Comparison of ENCODE assay signal across 18 mouse cellular contexts in genomic region chr12:12715528-12715927, GRCm38 (mm10).
DNase-seq lines count a peak whose midpoint lies in the region; ATAC-seq lines count a peak whose summit lies in the region.
"Had no signal": no experiment of that assay in that cellular context is flagged by ENCODE, and none has a peak within 500 bp of the region (broad histone marks: within the 10 kb centered on the region; RNA-seq: fewer than 3 reads in every experiment).

No protein-coding gene starts in this region.

- no peak overlapping the region for H3K4me2 ChIP-seq in forebrain, embryonic 13.5 days
- no peak overlapping the region for H3K4me2 ChIP-seq in forebrain, embryonic 11.5 days (ENCODE audit: low read depth, low read length, severe bottlenecking)
- H3K4me2 ChIP-seq in heart, embryonic 12.5 days, result no peak overlapping the region
- H3K4me2 ChIP-seq: heart, embryonic 15.5 days; hindbrain, embryonic 12.5 days; lung, embryonic 14.5 days had no signal

- intact Hi-C loops in left cerebral cortex, postnatal 25 days (cut with DNase I), result loop anchor here (5.0 kb wide), 1 partner anchor 227 kb away; the partner anchor contains the start of gene Mycn
- intact Hi-C loops in left cerebral cortex, postnatal 4 days (cut with DNase I), result no loop called here

- no peak for DNase-seq in forebrain, embryonic 11.5 days (ENCODE audit: low spot score)
- peak; percentile 20 to 42 for DNase-seq in left cerebral cortex, postnatal 25 days (ENCODE audit: low spot score in 2 of 2)
- no peak for DNase-seq in left cerebral cortex, postnatal 4 days
- peak; percentile 10 for DNase-seq in fat pad, adult 2 months (ENCODE audit: extremely low read depth, low read depth, low spot score)
- peak; percentile 49 for DNase-seq in telencephalon, adult 2 months (ENCODE audit: low read depth, low spot score)
- DNase-seq in kidney, postnatal 25 days, result no peak
- DNase-seq: cerebellum, postnatal 25 days; kidney, adult 11 months; kidney, postnatal 10 days; liver; lung, embryonic 14.5 days had no signal

- no peak overlapping the region for H3K4me3 ChIP-seq in forebrain, embryonic 13.5 days
- H3K4me3 ChIP-seq in forebrain, embryonic 11.5 days (ENCODE audit: low read depth, low read length), result no peak overlapping the region
- H3K4me3 ChIP-seq in heart, embryonic 12.5 days, result no peak overlapping the region
- H3K4me3 ChIP-seq: heart, embryonic 15.5 days; hindbrain, embryonic 12.5 days had no signal

- H3K27ac ChIP-seq in forebrain, embryonic 13.5 days, result peak overlapping the region; percentile 40; the same call in 1 of the 2 replicates
- H3K27ac ChIP-seq in forebrain, embryonic 11.5 days (ENCODE audit: low read depth, low read length), result no peak overlapping the region
- no peak overlapping the region for H3K27ac ChIP-seq in heart, embryonic 12.5 days (ENCODE audit: poor library complexity, severe bottlenecking)
- H3K27ac ChIP-seq: heart, embryonic 15.5 days; hindbrain, embryonic 12.5 days; macrophage had no signal

- WGBS in forebrain, embryonic 13.5 days, result 72% methylated on average over 4 of the region's 4 CpGs
- 77% methylated on average over 4 of the region's 4 CpGs for WGBS in forebrain, embryonic 11.5 days
- 61% methylated on average over 4 of the region's 4 CpGs for WGBS in heart, embryonic 12.5 days

- no peaks in the 10 kb centered on the region for H3K9me3 ChIP-seq in forebrain, embryonic 13.5 days (replicated peaks)
- no peaks in the 10 kb centered on the region for H3K9me3 ChIP-seq in forebrain, embryonic 11.5 days (ENCODE audit: control insufficient read depth, low read length)
- H3K9me3 ChIP-seq in heart, embryonic 12.5 days (replicated peaks), result no peaks in the 10 kb centered on the region
- H3K9me3 ChIP-seq: heart, embryonic 15.5 days; hindbrain, embryonic 12.5 days had no signal

- no peak for ATAC-seq in forebrain, embryonic 13.5 days
- ATAC-seq in forebrain, embryonic 11.5 days (replicated peaks; ENCODE audit: low FRiP score), result no peak
- ATAC-seq in heart, embryonic 12.5 days (ENCODE audit: insufficient number of reproducible peaks, low FRiP score), result no peak
- ATAC-seq: midbrain, embryonic 16.5 days had no signal

- H3K27me3 ChIP-seq in forebrain, embryonic 13.5 days, result 0 out of 2 replicates have a peak, but pooled peaks cover 1% of the 10 kb centered on the region
- H3K27me3 ChIP-seq in forebrain, embryonic 11.5 days (ENCODE audit: control insufficient read depth, insufficient read depth, low read length), result no peaks in the 10 kb centered on the region
- H3K27me3 ChIP-seq in heart, embryonic 12.5 days (replicated peaks), result no peaks in the 10 kb centered on the region
- H3K27me3 ChIP-seq: CH12.LX; heart, embryonic 15.5 days; hindbrain, embryonic 12.5 days had no signal

- H3K36me3 ChIP-seq in forebrain, embryonic 13.5 days (ENCODE audit: poor library complexity, severe bottlenecking), result no peaks in the 10 kb centered on the region
- no peaks in the 10 kb centered on the region for H3K36me3 ChIP-seq in forebrain, embryonic 11.5 days (ENCODE audit: control insufficient read depth, insufficient read depth, low read length)
- no peaks in the 10 kb centered on the region for H3K36me3 ChIP-seq in heart, embryonic 12.5 days
- H3K36me3 ChIP-seq: heart, embryonic 15.5 days; hindbrain, embryonic 12.5 days had no signal

- H3K9ac ChIP-seq in forebrain, embryonic 13.5 days, result no peak overlapping the region
- H3K9ac ChIP-seq in forebrain, embryonic 11.5 days (ENCODE audit: low read length), result no peak overlapping the region
- H3K9ac ChIP-seq in heart, embryonic 12.5 days, result no peak overlapping the region
- H3K9ac ChIP-seq: heart, embryonic 15.5 days; hindbrain, embryonic 12.5 days; lung, embryonic 14.5 days had no signal

- H3K4me1 ChIP-seq in forebrain, embryonic 13.5 days, result peaks cover 27% of the 10 kb centered on the region
- peaks cover 7% of the 10 kb centered on the region for H3K4me1 ChIP-seq in forebrain, embryonic 11.5 days (replicated peaks; ENCODE audit: control insufficient read depth, insufficient read depth, low read length)
- no peaks in the 10 kb centered on the region for H3K4me1 ChIP-seq in heart, embryonic 12.5 days (replicated peaks)
- H3K4me1 ChIP-seq: heart, embryonic 15.5 days had no signal

Comparison
In these comparisons a context has a peak if more than half of its experiments do, and no peak if none do; other contexts are left out.
1. DNase-seq: peak in left cerebral cortex, postnatal 25 days (2 of 2), fat pad, adult 2 months (single experiment) and telencephalon, adult 2 months (single experiment); none in forebrain, embryonic 11.5 days (single experiment), left cerebral cortex, postnatal 4 days (single experiment) and kidney, postnatal 25 days (0 of 2).